Mouse (Mus musculus) kidney, adult 9 months (tissue): ENCODE results near the gene Scaper.
A peak's percentile ranks its signal among the peaks of the same experiment; 100 is the strongest.

Experiments
- DNase-seq: peaks from one replicate; pipeline ENCODE4 v3.0.0; 2022

The Scaper gene

DNA sequence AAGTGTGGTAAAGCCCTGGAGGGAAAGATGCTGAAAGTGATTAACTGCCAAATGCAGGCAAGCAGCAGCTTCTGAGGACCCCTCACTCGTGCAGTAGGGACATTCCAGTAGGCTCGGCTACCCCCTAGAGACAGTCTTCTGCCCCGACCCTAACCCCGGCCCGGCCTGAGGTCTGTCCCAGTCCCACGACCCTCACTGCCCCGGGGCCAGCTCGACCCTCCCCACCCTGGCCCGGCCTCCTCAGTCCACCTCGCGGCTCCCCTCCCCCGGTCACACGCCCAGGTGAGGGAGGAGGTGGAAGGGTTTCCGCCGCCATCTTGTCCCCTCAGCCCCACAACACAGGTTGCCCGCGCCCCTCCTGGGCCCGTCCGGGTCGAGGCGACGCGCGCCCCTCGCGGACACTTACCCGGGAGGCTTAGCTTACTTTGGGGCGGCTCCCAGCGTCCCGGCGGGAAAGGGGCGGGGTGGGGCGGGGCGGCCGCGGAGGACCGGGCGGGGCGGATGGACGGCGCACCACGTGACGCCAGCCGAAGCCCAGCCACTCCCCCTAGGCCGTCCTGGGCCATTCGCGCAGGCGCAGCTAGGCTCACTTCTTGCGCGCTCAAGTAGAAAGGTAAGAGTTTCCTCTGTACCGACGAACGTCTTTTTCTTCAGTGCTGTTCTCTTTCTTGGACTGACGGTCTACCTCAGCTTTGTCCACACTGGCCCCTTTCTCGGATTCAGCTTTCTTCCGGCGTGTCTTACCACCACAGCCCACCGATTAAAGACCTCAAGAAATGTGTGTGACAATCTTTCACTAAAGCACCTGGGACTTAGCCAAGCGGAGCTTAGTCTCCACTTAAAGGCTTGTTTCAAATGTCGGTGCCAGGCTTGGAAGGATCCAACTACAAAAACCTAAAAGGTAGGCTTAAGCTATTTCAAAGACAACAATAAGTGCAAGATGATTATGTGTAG is at the start of gene Scaper:
Scaper (minus strand) TSS at position 456 of the 954 bp plus-strand sequence.
- DNase-seq = peak; percentile 93

DNA sequence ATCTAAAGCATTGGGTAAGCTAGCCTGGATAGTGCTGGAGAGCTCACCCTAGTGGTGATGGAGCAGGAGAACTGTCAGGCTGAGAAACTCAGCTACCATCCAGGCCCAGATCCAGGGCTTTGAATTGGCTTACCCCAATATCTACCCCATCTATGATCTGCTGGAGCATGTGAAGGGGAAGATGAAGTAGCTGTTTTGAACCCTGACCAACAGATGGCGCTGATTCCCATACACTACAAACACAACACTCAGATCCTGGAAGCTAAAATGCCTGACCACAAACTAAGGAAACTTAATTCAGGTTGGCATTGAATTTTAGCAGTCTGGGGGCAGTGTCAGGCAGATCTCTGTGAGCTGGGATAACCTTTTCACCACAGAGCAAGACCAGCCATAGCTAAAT is 8.9 kb upstream of the Scaper start:
- DNase-seq = peak; percentile 35

DNA sequence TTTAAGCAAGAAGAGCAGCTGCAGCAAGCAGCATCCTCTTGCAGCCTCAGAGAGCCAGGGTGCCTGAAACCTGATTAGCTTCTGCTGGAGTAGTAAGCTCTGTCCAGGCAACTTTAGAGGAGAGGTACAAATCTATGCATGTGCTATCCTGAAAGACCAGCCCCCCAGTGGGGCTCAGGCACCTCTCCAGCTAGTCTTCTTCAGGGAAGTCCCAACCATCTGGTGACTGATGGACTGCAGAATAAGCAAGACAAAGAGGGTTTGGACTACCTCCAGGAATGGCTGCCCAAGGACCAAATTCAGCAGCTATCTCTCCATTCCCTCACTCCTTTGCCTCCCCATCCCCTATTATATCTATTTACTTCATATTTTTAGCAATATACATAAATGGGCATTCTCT is 3.4 kb upstream of the Scaper start:
- no peak for DNase-seq

GRCm38 (mm10) chr9:55938618-55938985 is 683 bp upstream of the Scaper start:
- no peak for DNase-seq

DNA sequence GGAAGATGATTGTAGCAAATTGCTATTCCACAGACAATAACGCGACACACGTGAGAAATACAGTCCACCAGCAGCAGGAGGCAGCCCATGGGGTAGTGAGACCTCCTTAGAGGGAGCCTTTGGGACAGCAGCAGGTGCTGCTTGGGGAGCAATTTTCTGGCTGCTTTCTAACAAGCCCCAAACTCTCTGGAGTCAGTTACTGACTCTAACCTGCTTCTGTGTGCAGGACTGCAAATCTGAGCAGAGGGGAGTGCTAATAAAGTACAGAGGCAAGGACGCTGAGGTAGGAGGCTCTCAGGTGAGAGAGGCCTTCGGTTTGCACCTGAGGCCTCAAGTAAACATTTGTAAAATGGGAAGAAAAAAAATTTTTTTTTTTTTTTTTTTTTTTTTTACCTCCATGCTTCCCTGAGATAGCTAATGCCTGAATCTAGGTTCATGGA is 675 bp downstream of the Scaper start:
- no peak for DNase-seq

- DNase-seq = no peak
Observed at GRCm38 (mm10) chr9:55932482-55932881, 5.4 kb downstream of the Scaper start.

- DNase-seq = peak; percentile 40
Observed at GRCm38 (mm10) chr9:55918579-55918978, 19.3 kb downstream of the Scaper start.

GRCm38 (mm10) chr9:55916751-55917150 is 21.2 kb downstream of the Scaper start:
- no peak for DNase-seq

DNA sequence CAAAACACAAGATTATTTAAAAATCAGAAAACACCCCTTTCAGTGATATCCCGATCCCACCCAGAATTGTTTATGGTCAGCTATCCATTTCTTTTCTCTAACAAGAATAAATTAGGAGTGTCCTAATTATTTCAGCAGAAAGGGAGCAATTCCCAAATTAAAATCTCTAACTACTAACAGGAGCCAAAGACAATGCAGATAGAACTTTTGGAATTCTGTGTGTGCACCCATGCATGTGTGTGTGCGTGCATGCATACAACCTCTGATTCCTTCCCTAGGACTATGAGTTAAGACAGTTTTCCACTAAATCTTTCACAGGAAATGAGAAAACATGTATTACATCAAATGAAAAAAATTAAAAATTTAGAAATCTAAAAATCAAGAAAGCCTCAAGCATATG is 26.4 kb downstream of the Scaper start:
- DNase-seq = no peak

DNA sequence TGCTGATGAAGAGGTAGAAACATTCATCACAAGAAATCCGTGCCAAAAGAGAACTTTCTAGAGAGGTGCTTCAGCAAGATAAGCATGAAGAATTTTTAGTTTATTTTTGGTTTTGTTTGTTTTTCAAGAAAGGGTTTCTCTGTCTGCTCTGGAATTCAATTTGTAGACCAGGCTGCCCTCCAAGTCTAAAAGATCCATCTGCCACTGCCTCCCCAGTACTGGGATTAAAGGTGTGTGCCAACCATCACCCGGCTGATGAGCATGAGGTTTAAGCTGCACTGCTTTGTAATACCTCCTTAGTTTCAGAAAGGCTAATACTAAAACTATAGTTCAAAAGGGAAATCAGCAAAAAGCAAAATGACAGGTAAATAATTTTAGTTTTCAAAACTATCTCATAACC is 35.0 kb downstream of the Scaper start:
- no peak for DNase-seq

DNA sequence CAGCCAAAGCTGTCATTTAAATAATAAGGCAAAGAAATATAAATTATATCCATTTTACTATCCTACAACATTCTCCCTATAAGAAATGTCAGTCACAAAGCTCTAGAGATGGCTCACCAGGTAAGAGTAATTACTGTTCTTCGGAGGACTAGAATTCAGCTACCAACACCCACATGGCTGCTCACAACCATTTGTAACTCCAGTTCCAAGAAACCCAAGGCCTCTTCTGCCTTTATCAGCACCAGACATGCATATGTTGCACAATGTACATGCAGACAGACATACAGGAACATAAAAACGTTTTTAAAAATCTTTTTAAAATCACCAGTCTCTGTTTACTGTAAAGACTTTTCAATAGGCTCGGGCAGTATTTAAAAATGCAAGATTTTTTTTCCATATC is 36.3 kb downstream of the Scaper start:
- no peak for DNase-seq

GRCm38 (mm10) chr9:55900531-55900930 is 37.4 kb downstream of the Scaper start:
- no peak for DNase-seq

GRCm38 (mm10) chr9:55878066-55878465 is 59.9 kb downstream of the Scaper start:
- DNase-seq = no peak

DNA sequence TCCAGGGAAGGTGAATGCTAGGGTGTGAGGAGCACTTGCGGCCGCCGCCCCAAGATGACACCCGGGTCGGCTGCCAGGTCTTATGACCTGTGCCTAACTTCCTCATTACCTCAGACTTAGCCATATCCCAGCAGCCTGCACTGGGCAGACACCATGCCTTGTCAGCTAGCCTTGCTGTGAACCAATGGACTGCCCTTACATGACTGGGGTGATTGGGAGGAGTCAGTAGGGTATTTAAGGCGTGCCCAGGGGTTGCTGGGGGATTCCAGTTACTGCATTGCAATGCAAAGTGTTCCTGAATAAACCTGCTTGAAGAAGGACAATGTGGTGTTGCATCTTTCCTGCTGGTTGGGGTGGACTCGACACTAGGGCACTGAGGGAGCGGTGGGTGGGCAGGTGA is 148.5 kb downstream of the Scaper start:
- no peak for DNase-seq

DNA sequence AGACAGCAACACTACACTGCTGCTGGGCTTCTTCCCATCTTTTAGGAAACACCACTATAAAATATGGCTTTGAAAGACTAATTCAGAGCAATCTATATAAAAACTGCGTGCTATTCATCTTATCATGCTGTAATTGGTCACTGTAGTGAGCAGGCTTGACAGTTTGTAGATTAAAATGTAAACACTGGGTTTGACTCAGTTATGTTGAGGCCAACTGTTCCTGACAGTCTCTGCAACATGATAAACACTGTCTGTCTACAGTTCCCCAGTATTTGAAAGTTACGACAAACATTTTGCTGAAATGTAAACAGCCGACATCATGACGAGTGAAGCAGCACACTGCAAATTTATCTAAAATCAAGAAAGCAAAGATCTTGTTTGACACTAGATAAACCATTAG is 225.9 kb downstream of the Scaper start:
- no peak for DNase-seq

- no peak for DNase-seq
Observed at GRCm38 (mm10) chr9:55710553-55710952, 227.4 kb downstream of the Scaper start.

- DNase-seq = no peak
Observed at GRCm38 (mm10) chr9:55706603-55707002, 231.3 kb downstream of the Scaper start.

GRCm38 (mm10) chr9:55695307-55695706 is 242.6 kb downstream of the Scaper start:
- DNase-seq = no peak

DNA sequence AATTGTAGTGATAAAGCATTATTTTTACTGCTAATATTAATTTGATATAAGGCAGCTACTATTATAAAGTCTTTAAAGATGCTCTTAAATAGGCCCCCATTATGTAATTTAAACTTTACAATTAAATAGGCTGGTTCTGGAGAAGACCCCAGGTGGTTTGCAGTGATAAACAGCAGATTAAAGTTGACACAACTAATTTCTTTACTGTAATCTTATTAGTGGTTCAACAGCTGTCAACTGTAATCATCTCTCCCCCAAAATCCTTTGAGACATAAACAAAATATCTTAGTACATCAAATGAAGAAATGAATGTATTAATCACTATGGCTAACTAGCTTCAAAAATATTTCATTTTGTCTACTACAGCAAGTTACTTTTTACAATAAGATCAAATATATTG is 260.8 kb downstream of the Scaper start:
- no peak for DNase-seq

- DNase-seq = no peak
Observed at GRCm38 (mm10) chr9:55646444-55646843, 291.5 kb downstream of the Scaper start.

- DNase-seq = no peak
Observed at GRCm38 (mm10) chr9:55626990-55627389, 310.9 kb downstream of the Scaper start.

GRCm38 (mm10) chr9:55614711-55615110 is 323.2 kb downstream of the Scaper start:
- DNase-seq = no peak

GRCm38 (mm10) chr9:55609751-55610150 is 328.2 kb downstream of the Scaper start:
- peak; percentile 9 for DNase-seq

DNA sequence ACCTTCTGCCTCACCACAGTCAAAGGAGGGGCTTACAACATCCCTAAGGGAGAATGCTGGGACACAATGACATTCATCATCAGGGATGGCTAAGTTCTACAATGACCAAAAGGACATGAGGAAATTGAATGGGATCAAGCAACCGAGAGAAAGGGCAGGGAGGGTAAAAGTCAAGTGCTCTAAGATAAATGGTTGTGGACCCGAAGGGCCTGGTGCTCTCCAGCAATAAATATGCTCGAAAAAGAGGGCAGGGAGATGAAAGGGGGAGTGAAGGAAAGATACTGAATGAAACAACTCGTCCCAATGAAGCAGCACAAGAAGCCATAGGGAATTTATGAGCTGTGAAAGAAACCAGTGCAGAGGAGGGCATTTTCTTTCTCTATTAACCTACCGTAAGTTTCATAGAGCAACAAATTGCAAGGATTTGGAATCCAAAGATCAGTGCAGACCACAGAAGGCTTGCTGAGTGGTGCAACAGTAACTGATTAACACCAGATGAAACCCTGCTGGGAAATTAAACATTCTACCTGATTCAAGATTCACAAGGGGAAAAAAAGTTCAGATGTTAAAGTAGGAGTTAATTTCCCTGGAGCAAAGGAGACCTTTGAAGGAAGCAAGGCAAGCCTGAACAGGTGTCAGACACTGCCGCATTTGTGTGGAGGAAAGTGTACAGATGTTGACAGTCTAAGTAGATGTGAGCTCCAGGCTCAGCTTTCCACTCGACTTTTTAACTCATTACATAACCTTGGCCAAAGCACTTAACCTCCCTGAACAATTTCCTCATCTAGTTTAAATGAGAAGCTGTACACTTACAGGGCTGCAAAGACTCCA is 329.0 kb downstream of the Scaper start:
- peak; percentile 71 for DNase-seq
